Mouse (Mus musculus): Measurements from ENCODE around the gene Gngt2. TPM values are rescaled to one million over a fixed set of nuclear protein-coding genes. Genes with fewer than 3 reads are reported as not detected.
"Not testable (repeated sequence)": the region's sequence is repeated elsewhere in the genome, so short reads cannot be mapped to it uniquely, and the experiment has no call there.

The Gngt2 gene
- polyA plus RNA-seq, 1 experiment from 2014 or later = 2.6 TPM

DNA sequence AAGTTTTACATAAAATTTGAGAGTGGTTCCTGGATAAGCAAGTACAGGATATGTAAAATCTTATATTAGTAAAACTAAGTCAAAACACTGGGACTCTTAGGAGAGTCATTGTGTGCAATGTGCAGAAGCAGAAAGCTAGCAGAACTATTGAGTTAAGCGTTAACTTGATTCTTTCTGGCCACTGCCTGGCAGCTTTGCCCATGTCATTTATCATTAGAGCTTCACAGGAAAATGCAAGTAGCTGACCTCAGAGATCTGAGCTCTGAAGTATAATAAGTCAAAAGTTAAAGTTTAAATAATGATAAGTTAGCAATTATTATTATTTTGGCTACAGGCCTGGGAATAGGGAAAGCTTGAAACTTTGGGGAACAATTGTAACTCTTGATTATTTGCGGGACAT lies 42.8 kb downstream of the Gngt2 start:
- not testable (repeated sequence) for ATAC-seq (replicated peaks); H3K9ac ChIP-seq (replicated peaks)

DNA sequence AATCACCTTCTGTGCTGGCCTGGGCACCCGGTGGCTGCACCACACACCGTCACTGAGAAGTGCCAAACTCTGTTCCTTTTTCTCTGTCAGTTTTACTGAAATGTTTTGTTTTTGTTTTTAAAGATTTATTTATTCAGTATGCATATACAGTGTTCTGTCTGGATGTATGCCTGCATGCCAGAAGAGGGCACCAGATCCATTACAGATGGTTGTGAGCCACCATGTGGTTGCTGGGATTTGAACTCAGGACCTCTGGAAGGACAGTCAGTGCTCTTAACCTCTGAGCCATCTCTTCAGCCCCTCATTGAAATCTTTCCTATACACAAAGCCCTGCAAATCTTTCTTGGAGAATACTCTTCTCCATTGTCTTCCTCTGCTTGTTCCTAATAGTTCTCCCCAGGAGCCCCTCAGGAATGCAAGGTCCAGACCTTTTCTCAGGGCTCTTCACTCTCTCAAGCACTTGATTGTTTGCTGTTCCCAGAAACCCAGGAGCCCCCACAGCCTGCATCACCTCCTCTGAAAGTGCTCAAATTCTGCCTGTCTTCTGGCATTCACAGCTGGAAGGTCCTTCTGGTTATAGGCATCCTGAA lies 53.5 kb downstream of the Gngt2 start:
- Histone ChIP-seq H3K36me3 (no peaks in the 10 kb centered on the region), H3K9ac (replicated peaks) (no peak overlapping the region), H3K4me3 (no peak overlapping the region), H3K9me3 (no peaks in the 10 kb centered on the region), H3K4me2 (replicated peaks) (no peak overlapping the region), H3K27me3 (no peaks in the 10 kb centered on the region), H3K4me1 (no peaks in the 10 kb centered on the region), H3K27ac (replicated peaks) (no peak overlapping the region)
- no peak for ATAC-seq (replicated peaks)
- WGBS = 72% methylated on average over 2 of the region's 2 CpGs

More for the DNA sequence above, 42.8 kb downstream of the Gngt2 start:
- H3K4me3 ChIP-seq; H3K4me2 ChIP-seq (replicated peaks); H3K9me3 ChIP-seq; H3K27me3 ChIP-seq; H3K27ac ChIP-seq (replicated peaks); H3K4me1 ChIP-seq; H3K36me3 ChIP-seq: not testable (repeated sequence)
- WGBS = 86% methylated on average over 2 of the region's 2 CpGs

Other genes starting within 250 kb of the Gngt2 start
- 6.1 and 7.9 TPM in 2 replicates for gene Ngfr, start 249.5 kb upstream of the Gngt2 start, polyA plus RNA-seq (2015; fragmentation: Nextera tagmentation; extraction: Ambion mirVana)
- gene Phb, start 170.3 kb upstream of the Gngt2 start, polyA plus RNA-seq (2015; fragmentation: Nextera tagmentation; extraction: Ambion mirVana) = 187 and 192 TPM in 2 replicates
- 32.5 and 35.4 TPM in 2 replicates for gene Zfp652, start 124.5 kb upstream of the Gngt2 start, polyA plus RNA-seq (2015; fragmentation: Nextera tagmentation; extraction: Ambion mirVana)
- 1.4 and 1.9 TPM in 2 replicates for gene B130006D01Rik, start 113.6 kb upstream of the Gngt2 start, polyA plus RNA-seq (2015; fragmentation: Nextera tagmentation; extraction: Ambion mirVana)
- 0.23 TPM in 1 of 2 replicates, not detected in the other for gene Phospho1, start 12.7 kb upstream of the Gngt2 start, polyA plus RNA-seq (2015; fragmentation: Nextera tagmentation; extraction: Ambion mirVana)
- 1.7 and 2.0 TPM in 2 replicates for gene Abi3, start 5.3 kb downstream of the Gngt2 start, polyA plus RNA-seq (2015; fragmentation: Nextera tagmentation; extraction: Ambion mirVana)
- not detected in 2 replicates for gene B4galnt2, start 77.7 kb downstream of the Gngt2 start, polyA plus RNA-seq (2015; fragmentation: Nextera tagmentation; extraction: Ambion mirVana)
- gene Igf2bp1, start 168.7 kb downstream of the Gngt2 start, polyA plus RNA-seq (2015; fragmentation: Nextera tagmentation; extraction: Ambion mirVana) = 22.0 and 27.1 TPM in 2 replicates
- gene Gip, start 187.3 kb downstream of the Gngt2 start, polyA plus RNA-seq (2015; fragmentation: Nextera tagmentation; extraction: Ambion mirVana) = not detected in 2 replicates
- 136 and 142 TPM in 2 replicates for gene Snf8, start 197.7 kb downstream of the Gngt2 start, polyA plus RNA-seq (2015; fragmentation: Nextera tagmentation; extraction: Ambion mirVana)
- gene Ube2z, start 228.2 kb downstream of the Gngt2 start, polyA plus RNA-seq (2015; fragmentation: Nextera tagmentation; extraction: Ambion mirVana) = 35.1 and 37.2 TPM in 2 replicates
- gene Atp5g1, start 238.5 kb downstream of the Gngt2 start, polyA plus RNA-seq (2015; fragmentation: Nextera tagmentation; extraction: Ambion mirVana) = 409 and 467 TPM in 2 replicates